Mouse (Mus musculus) cerebellum, adult 2 months (tissue): ENCODE measurements at regions not wholly inside any gene's neighbourhood (a gene's known extent, or its start where the extent isn't known, plus 50 kb on each side); places are given as distances from the start of the nearest gene placed in this dataset.

ENCODE experiments used
- CTCF ChIP-seq: fragments of 200-500 bp; IDR thresholded peaks from 2 replicates; pipeline ENCODE4 v1.5.1; 2011; ENCODE audit warnings: low read depth, mild to moderate bottlenecking, control low read depth, low read length, moderate library complexity, borderline replicate concordance; ENCODE audit not compliant: insufficient read depth
- POLR2A ChIP-seq: fragments of 200-500 bp; IDR thresholded peaks from 2 replicates; pipeline ENCODE4 v1.6.1; 2011; ENCODE audit warnings: low read length, control low read depth, borderline replicate concordance; ENCODE audit not compliant: insufficient read depth

GRCm38 (mm10) chr10:38295724-38296123 is 525.9 kb downstream of the Rfpl4b start:
- TF ChIP-seq CTCF (no peak), POLR2A (no peak)
